Mouse (Mus musculus) T-cell, adult 2 months (primary cell): ENCODE data around the gene Krtap16-1.

Source experiments
- DNase-seq: peaks from one replicate; pipeline ENCODE4 v3.0.0; 2022; ENCODE audit warnings: low spot score

The Krtap16-1 gene

DNA sequence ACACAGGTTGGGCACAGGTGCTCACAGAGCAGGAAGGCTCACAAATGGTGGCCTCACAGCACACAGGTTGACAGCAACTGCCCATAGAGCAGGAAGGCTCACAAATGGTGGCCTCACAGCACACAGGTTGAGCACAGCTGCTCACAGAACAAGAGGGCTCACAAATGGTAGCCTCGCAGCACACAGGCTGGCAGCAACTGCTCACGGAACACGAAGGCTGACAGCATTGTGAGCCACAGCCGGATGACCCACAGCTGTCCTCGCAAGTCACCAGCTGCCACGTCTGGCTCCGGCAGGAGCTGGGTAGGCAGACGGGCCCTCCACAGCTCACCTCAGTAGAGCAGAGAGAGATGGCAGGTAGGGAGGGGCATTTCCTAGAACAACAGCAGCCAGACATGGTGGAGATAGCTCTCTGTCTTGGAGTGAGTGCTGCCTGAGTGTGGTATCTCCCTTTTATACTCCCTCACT lies at the start of gene Krtap16-1:
Gene Krtap16-1, minus strand, starts transcription at position 418 of the 468 bp plus-strand sequence.
- no peak for DNase-seq

DNA sequence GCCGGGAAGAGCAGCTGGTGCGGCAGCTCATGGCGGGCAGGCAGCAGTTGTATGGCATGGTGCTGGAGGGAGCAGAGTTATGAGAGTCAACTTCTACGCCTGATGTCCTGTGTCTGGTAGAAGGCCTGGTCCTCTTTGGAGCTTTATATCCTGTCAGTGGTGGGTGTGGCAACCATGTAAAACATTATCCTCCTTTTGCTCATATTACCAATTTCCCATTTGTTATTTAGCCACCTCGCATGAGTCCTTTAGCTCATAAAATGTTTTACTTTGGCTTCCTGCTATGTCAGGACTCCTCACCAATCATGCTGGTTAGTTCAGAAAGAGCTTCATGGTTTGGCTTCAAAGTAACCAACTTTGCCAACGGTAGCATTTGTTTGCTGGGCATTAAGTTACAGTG lies 43.4 kb upstream of the Krtap16-1 start, which contains the start of gene Krt33b:
Gene Krt33b, minus strand, starts transcription at position 101 of the 400 bp plus-strand sequence.
- no peak for DNase-seq

DNA sequence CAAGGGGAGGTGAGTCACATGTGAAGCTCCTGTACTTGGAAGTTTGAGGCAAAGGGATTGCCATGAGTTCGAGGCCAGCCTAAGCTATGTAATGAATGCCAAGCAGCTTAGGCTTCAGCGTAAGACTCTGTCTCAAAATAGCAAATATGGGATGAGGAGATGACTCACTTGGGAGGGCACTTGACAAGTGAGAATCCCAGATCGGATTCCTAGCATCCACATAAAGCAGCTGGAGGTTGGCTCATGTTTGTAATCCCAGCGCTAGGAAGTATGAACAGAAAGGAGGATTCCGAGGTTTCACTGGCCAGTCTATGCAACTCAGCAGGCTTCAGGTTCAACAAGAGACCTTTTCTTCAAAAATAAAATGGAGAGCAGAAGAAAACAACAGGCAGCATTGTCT lies 35.0 kb upstream of the Krtap16-1 start:
- DNase-seq = no peak

- DNase-seq = no peak
These were observed 33.1 kb upstream of the Krtap16-1 start for GRCm38 (mm10) chr11:100019466-100019865.

GRCm38 (mm10) chr11:100016112-100016511 lies 29.7 kb upstream of the Krtap16-1 start, which contains the start of gene Krt33a:
Krt33a (minus strand) TSS chr11:100016212.
- no peak for DNase-seq

DNA sequence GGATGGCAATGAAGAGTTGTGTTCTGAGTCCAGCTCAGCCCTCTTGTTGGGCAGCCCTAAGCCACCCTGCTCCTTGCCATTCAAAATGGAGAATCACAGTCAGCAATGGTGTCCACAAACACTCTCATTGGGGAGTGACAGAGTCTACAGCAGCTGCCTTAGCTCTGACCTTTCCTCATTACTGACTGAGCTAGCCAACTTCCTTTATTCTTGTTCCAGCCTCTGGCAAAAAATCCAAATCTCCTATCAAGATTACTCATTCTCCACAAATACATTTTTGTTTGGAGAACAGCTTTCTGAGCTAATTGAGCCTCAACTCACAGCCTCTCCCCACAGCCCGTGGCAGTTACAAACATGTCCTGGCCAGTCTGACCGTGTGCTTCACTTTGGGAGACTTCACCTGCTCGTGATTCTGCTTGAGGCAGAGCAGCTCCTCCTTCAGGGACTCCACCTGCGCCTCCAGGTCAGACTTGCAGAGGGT lies 27.3 kb upstream of the Krtap16-1 start:
- no peak for DNase-seq

DNA sequence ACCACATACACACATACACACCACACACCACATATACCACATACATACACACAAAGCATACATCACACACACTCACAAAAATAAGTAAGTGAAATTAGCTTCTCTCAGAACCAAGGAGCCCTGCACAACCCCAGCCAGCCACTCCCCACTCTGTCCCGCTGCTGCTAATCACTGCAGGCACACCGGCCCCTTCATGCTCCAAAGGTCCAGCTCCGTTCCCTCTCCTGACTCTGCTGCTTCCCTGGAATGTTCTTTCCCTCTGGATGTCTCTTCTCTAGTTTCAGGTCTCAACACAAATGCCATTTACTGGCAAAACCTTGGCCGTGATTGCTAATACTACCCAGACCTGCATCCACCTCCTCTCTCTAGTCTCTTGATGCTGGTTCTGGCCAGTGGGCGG lies 24.3 kb upstream of the Krtap16-1 start:
- no peak for DNase-seq

DNA sequence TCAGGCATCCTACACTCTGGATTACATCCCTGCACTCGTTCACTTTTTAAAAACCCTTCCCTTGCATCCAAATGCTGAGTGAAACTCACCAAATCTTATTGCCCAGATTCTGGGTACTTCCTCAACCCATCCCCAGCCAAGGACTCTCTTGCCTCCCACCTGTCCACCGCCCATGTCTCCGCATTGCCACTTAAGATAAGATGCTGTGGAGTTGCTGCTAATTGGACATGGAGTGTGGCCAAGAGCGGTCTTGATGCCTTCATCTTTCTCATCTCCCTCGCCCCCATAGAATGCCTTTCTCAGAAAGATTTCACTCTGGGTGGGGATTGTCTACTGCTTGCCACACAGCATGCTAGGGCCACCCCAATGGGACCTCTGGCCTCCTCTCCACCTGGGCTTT lies 21.9 kb upstream of the Krtap16-1 start:
- DNase-seq = no peak

DNA sequence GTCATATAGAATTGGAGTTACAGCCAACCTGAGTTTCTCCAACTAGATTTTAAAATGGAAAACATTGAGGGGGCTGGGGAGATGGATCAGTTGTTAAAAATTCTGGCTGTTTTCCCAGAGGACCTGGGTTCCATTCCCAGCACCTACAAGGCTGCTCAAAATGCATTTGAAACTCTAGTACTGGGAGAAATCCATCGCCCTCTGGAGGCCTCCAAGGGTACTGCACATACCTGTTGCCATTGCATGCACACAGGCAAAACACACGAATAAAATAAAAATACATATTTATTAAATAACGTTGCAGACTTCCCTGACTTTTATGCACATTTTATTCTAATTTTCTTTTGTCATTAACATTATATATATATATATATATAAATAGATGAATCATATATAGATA lies 20.2 kb upstream of the Krtap16-1 start:
- no peak for DNase-seq

GRCm38 (mm10) chr11:100005905-100006304 lies 19.5 kb upstream of the Krtap16-1 start:
- no peak for DNase-seq

- DNase-seq = no peak
These were observed 18.4 kb upstream of the Krtap16-1 start for GRCm38 (mm10) chr11:100004846-100005245.

- no peak for DNase-seq
These were observed 12.7 kb upstream of the Krtap16-1 start for GRCm38 (mm10) chr11:99999091-99999490.

DNA sequence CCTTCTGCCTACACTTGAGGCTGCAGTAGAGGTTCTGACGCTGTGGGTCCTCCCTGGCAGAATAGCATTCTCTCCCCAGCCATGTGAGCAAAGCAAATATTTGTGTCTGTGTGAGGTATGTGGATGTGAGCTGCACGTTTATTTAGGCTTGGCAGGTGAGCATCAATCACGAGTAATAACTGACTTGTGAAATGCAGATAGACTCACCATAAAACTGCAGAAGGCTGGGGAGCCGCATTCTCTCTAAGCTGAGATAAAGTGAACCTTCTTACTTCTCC lies 7.9 kb upstream of the Krtap16-1 start:
- DNase-seq = no peak

- no peak for DNase-seq
These were observed 7.4 kb upstream of the Krtap16-1 start, which contains the start of gene Krtap17-1 for GRCm38 (mm10) chr11:99993620-99994383. Krtap17-1 (minus strand) TSS chr11:99993994.

- DNase-seq = no peak
These were observed 4.2 kb upstream of the Krtap16-1 start for GRCm38 (mm10) chr11:99990571-99990970.

- no peak for DNase-seq
These were observed 3.5 kb upstream of the Krtap16-1 start for GRCm38 (mm10) chr11:99989881-99990405.

- no peak for DNase-seq
These were observed 2.1 kb upstream of the Krtap16-1 start for GRCm38 (mm10) chr11:99988530-99988929.

GRCm38 (mm10) chr11:99985291-99986092 lies 905 bp downstream of the Krtap16-1 start:
- DNase-seq = no peak

- DNase-seq = no peak
These were observed 3.0 kb downstream of the Krtap16-1 start for GRCm38 (mm10) chr11:99983442-99983841.

- DNase-seq = no peak
These were observed 3.7 kb downstream of the Krtap16-1 start for GRCm38 (mm10) chr11:99982731-99983130.

- no peak for DNase-seq
These were observed 7.4 kb downstream of the Krtap16-1 start, which contains the start of gene Krtap29-1 for GRCm38 (mm10) chr11:99978953-99979352. Krtap29-1 (minus strand) TSS chr11:99979053.

DNA sequence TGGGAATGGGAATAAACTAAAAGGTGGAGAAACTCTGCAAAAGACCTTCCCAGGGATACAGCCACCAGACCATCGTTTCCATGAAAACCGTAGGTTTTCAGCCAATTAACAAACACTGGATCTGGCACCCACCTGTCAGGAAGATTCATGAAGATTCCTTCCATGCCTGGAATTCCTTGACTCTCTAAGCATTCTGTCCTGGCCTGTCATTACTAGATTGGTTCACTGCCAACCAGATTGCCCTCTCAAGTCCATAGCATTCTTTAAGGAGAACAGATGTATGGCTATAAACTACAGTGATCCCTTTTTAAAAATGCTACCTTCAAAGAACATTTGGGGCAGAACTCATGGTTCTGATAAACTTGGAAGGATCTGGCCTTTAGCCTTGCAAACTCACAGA lies 20.4 kb downstream of the Krtap16-1 start:
- no peak for DNase-seq

GRCm38 (mm10) chr11:99964213-99964612 lies 22.2 kb downstream of the Krtap16-1 start:
- no peak for DNase-seq
